ENCODE assay signal across 8 mouse cellular contexts in the genomic region with DNA sequence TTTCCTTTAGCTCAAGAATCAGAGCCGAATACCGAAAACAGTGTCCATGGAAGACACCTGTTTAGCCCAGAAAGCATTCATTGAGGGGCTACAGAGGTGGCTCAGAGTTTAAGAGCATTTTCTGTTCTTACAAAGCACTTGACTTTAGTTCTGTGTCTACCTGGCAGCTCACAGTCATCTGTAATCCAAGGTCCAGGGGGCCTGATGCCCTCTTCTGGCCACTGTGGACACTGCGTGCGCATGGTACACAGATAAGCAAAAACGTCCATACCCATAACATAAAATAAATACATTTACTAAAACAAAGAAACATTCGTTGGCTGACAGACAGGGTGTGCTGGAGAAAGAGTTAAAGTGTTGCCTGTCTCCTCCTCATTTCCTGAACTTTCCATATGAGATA. TPM values are rescaled to one million over a fixed set of nuclear protein-coding genes. Genes with fewer than 3 reads are reported as not detected.
DNase-seq lines count a peak whose midpoint lies in the region; ATAC-seq lines count a peak whose summit lies in the region.

No protein-coding gene starts in this region.

- peak; percentile 52 for DNase-seq in gastrocnemius, adult 18-20 months (ENCODE audit: low spot score)
- DNase-seq in gastrocnemius, postnatal 25 days = no peak
- DNase-seq in 416B (ENCODE audit: low read depth) = peak; percentile 63
- DNase-seq in adrenal gland, postnatal 14 days = peak; percentile 71
- DNase-seq in embryonic facial prominence, embryonic 11.5 days (ENCODE audit: low spot score) = peak; percentile 67
- DNase-seq in kidney, postnatal 4 days = peak; percentile 83 to 84
- peak; percentile 54 to 70 for DNase-seq in lung, postnatal 4 days
- DNase-seq in spleen, postnatal 14 days (ENCODE audit: low spot score in 2 of 2) = peak; percentile 27 to 62

- H3K9ac ChIP-seq in embryonic facial prominence, embryonic 11.5 days (replicated peaks; ENCODE audit: low read length) = no peak overlapping the region

- no peak overlapping the region for H3K4me2 ChIP-seq in embryonic facial prominence, embryonic 11.5 days (ENCODE audit: low read depth, low read length)

- no peak for ATAC-seq in embryonic facial prominence, embryonic 11.5 days (replicated peaks; ENCODE audit: insufficient number of reproducible peaks, low FRiP score, low TSS enrichment, low read depth)

- no peaks in the 10 kb centered on the region for H3K27me3 ChIP-seq in embryonic facial prominence, embryonic 11.5 days (ENCODE audit: control insufficient read depth, insufficient read depth, low read length)

- no peak overlapping the region for H3K27ac ChIP-seq in embryonic facial prominence, embryonic 11.5 days (replicated peaks; ENCODE audit: low read depth, low read length)

- no peaks in the 10 kb centered on the region for H3K9me3 ChIP-seq in embryonic facial prominence, embryonic 11.5 days (replicated peaks; ENCODE audit: control insufficient read depth, low read length)

- no peaks in the 10 kb centered on the region for H3K36me3 ChIP-seq in embryonic facial prominence, embryonic 11.5 days (replicated peaks; ENCODE audit: control insufficient read depth, insufficient read depth, low read depth, low read length)

- H3K4me3 ChIP-seq in embryonic facial prominence, embryonic 11.5 days (ENCODE audit: low read depth, low read length) = no peak overlapping the region

- WGBS in embryonic facial prominence, embryonic 11.5 days = 58% methylated on average over 6 of the region's 6 CpGs

- H3K4me1 ChIP-seq in embryonic facial prominence, embryonic 11.5 days (ENCODE audit: control insufficient read depth, insufficient read depth, low read length) = no peaks in the 10 kb centered on the region

RNA-seq across cellular contexts. Expression of gene Gucy2c, which starts 59.6 kb away (rescaled TPM):
- total RNA-seq in gastrocnemius, adult 18-20 months (2021) = not detected
- not detected for total RNA-seq in gastrocnemius, postnatal 25 days (2021)
- total RNA-seq in adrenal gland, postnatal 14 days (2021) = 0.08 and 0.22 TPM in 2 replicates
- 0.14 and 0.29 TPM in 2 replicates for polyA plus RNA-seq in embryonic facial prominence, embryonic 11.5 days (2014; fragmentation: Nextera tagmentation; extraction: Ambion mirVana)
